Mouse (Mus musculus): ENCODE measurements around the gene Art5.

DNA sequence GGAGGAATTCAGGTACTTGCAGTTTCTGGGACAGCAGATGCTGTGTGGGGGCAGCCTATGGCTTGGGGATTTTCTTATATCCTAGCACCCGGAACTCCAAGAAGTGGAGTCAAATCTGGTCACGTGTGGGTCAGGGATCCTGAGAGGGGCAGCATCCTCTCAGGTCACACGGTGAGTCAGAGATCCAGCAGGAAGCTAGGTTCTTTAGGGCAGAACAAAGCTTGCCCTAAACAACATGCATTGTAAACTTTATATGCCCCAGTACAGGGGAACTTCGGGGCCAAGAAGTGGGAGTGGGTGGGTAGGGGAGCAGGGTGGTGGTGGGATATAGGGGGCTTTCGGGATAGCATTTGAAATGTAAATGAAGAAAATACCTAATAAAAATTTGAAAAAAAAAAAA is 8.4 kb downstream of the Art5 start:
- TF ChIP-seq CTCF (IDR thresholded peaks at IDR 0.05; ENCODE audit: borderline replicate concordance, insufficient read depth, low read length) (no peak), POLR2A (IDR thresholded peaks at IDR 0.05; ENCODE audit: low read depth, low read length) (no peak)
